Mouse (Mus musculus) embryo, embryonic 11 days (tissue): ENCODE data around the gene Dimt1.
"Not testable (repeated sequence)": the region's sequence is repeated elsewhere in the genome, so short reads cannot be mapped to it uniquely, and the experiment has no call there.

Experiments
- DNase-seq: peaks from one replicate; pipeline ENCODE4 v3.0.0-alpha.2; 2015

Gene Dimt1

DNA sequence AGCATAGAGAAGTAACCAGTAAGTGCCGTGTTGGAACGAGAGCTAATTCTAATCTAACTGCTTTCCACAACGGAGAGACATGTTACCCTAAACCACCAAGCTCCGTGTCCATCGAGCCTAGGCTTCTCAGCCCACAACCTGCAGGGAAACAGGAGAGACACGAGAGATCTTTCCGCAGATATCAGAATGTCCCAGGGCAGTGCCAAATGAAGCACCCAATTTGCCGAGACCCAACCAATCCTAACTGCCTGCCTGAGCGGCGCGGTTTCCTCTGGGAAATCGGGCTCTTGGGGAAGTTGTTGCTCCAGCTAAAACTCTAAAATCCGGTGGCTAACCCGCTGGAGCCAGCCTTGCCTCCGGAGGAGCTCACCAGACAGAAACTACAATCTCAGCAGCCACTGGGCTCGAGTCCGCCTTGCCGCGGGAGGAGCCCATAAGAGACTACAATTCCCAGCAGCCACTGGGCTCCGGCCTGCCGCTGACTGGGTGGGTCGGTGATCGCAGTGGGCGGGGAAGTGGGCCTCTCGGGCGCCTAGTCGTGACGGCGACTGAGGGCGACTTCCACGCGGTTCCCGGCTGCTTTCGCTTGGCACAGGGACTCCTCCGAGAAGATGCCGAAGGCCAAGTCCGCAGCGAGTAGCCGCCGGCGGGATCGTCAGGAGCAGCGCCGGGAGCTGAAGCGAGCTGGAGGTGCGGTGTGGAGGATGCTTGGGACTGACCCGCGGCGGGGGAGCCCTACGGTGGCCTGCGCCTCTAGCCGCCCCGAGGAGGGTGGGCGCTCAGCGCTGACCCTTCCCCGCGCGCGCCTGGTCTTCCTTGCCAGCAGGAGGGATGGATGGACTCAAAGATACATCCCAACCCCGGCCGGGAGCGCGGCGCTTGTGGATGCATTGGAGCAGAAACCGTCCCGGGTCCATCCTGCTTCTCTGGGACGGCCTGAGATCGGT is at the start of gene Dimt1:
Gene Dimt1, plus strand, starts transcription at position 534 of the 947 bp plus-strand sequence.
- DNase-seq = peak; percentile 95

DNA sequence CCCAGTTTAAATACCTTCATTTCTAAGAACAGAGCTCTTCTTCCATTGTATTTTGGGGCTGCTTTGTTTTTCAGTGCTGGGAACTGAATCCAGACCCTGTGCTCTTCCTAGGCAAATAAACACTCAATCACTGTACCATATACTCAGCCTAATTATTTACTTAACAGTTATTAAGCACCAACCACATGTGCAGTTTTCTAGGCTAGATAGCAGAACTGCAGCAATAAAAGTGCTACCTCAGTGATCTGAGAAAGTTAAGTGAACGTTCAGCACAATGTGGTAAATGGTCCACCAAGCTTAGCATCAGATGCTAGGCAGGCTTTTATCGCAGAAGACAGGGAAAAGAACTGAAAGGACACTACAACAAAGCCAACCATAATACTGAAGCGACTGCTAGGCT is 42.3 kb upstream of the Dimt1 start:
- no peak for DNase-seq

DNA sequence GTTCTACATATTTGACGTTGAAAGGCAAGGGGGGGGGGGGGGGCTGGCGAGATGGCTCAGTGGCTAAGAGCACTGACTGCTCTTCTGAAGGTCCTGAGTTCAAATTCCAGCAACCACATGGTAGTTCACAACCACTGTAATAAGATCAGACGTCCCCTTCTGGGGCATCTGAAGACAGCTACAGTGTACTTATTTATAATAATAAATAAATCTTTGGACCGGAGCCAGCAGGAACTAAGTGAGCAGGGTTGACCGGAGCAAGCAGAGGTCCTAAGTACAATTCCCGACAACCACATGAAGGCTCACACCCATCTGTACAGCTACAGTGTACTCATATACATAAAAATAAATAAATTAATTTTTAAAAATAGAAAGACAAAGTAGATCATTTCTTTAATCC is 41.8 kb upstream of the Dimt1 start:
- not testable (repeated sequence) for DNase-seq

DNA sequence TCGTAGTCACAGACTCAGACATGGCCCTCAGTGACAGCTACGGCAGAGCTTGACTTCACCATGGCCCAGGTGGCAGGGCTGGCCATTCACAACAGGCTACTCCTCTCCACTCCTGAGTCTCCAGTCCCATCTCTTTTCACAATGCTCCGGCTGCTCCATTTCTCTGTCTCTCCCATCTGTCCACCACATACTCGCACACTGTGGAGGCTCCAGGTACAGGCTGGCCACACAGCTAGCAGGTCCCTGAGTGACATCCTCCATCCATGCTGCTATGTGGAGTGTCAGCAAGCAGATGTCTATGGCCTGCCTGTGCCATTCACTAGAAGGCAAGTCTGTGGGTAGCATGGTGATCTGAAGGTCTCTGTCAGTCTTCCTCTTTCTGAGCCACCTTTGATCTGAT is 39.7 kb upstream of the Dimt1 start:
- no peak for DNase-seq

DNA sequence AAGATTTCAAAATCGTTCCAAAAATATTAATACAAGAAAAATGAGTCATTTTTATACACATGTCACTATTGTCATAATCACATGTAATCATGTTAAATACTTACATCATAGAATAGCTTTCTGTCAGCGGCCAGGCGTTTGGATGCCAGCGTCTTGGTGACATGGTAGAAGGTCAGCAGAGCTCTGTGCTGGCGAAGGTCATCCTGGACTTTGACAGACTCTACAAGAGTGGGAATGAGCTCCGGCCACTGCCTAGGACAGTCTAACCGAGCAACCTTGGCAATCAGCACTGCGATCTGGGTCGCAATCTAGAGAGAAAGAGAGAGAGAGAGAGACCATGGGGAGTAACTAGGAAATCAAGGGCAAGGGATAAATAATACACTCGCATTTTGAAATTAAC is 36.8 kb upstream of the Dimt1 start:
- no peak for DNase-seq

DNA sequence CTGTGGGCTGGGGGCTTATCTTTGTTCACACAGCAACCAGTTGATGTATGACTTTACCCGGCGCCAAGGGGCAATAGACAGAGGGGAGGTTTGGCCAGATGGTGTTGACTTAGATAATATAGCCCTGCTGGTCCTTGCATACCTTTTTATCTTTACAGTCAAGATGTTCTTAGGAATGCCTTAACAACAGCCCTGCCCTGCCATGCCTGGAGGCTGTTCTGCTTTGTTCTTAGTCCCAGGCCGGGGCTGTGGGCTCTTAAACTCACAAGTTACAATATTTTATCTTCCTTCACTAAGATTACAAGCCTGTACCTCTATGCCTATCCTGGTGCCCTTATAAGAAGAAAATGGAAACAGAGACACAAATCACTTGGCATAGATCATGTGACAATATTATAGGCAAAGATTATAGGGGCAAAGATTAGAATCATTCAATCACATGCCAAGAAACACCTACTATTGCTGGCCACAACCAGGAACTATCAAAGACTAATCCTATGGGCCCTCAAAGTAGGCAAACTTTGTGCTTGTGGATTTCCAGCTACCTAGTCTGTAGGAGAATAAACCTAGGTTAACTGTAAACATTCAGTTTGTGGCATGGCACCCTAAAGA is 33.7 kb upstream of the Dimt1 start:
- no peak for DNase-seq

DNA sequence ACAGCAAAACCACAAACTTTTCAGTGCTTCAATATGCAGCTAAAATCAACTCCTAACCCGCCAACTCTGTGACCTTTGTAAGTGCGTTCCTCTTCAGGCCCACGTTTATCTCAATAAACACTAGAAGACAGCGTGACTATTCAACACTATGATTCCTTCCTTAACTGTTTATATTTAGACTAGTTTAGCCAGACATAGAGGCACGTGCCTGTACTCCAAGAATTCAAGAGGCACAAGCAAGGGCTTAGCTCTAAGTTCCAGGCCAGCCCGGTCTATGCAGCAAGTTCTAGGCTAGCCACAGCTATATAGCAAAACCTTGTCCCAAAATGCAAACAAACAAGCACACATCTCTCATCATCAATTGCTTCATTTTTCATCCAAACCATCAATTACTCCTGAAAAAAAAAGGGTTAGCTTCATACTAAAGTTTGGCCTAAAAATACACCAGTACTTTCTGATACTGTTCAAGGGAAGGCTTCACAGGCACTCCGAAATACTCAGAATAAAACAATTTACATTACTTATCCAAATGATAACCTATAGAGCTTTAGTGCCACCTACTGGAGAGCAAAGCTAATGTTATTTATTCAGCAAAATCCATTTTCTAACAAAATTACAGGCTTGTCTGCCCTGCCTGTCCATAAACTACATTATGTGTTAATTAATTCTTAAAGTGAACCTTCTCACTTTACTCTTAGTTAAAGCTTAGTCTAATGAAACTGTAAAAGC is 28.4 kb upstream of the Dimt1 start:
- peak; percentile 68 for DNase-seq

DNA sequence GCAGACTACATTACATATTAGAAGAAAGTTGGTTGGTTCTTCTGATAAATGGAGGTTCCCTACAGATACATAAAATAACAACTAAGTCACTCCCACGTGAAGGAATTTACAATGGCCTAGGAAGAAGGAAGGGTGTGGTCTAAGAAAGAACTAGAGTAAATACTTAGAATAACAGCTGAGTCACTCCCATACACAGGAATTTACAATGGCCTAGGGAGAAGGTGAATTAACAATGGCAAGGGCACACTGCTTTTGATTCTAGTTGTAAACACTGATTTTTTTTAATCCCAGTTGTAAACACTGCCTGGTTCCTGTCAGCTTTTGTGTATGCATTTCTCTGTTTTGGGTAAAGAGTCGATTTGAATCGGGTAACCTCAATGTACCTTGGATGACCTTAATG is 21.0 kb upstream of the Dimt1 start:
- DNase-seq = not testable (repeated sequence)

DNA sequence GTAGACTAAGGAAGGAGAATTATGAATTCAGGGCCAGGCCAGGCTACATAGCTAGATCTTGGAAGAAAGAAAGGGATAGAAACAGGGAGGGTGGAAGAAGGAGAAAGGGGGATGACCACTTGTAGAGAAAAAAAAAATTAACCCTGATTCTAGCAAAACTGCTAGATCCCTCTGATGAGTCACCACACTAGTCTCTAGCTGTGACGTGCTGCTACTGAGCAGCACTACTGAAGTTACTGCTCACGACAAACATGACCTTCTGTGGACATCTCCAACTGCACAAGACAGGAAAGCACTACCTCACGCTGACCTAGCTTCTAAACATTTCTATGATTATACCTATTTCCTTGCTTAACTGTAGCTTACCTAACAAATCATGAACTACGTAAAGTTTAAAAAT is 18.6 kb upstream of the Dimt1 start:
- DNase-seq = no peak

DNA sequence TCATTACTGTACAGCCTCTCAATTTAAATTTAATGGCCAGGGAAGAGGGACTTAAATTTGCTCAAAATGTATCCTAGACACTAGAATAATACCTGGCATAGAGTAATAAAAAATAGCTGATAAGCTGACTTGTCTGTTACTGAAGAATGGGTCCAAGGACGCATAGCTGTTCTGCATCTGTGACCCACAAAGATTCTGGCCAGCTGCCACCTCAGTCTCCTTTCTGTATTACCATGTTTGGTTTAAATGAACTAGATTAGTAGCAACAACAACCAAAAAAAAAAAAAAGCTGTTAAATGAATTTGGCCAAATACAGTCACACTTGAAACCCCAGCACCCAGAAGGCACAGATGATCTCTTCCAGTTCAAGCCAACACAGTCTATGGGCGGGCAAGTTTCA is 17.7 kb upstream of the Dimt1 start:
- DNase-seq = no peak

DNA sequence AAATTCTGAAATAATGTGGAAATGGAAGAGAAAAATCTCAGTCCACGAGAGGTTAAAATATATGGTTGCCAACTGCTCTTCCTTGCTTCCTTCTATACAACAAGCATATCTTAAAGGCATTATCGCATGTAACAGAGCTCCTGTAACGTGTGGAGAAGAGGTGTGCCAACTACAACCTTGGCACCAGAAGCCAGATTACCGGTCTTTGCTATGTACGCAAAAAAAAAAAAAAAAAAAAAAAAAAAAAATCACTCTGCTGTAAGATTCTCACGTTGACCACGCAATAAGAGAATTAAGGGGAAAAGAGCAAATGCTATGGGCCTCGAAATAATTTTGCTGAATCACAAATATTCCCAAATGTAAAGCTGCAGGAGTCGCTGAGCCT is 11.1 kb upstream of the Dimt1 start:
- DNase-seq = no peak

DNA sequence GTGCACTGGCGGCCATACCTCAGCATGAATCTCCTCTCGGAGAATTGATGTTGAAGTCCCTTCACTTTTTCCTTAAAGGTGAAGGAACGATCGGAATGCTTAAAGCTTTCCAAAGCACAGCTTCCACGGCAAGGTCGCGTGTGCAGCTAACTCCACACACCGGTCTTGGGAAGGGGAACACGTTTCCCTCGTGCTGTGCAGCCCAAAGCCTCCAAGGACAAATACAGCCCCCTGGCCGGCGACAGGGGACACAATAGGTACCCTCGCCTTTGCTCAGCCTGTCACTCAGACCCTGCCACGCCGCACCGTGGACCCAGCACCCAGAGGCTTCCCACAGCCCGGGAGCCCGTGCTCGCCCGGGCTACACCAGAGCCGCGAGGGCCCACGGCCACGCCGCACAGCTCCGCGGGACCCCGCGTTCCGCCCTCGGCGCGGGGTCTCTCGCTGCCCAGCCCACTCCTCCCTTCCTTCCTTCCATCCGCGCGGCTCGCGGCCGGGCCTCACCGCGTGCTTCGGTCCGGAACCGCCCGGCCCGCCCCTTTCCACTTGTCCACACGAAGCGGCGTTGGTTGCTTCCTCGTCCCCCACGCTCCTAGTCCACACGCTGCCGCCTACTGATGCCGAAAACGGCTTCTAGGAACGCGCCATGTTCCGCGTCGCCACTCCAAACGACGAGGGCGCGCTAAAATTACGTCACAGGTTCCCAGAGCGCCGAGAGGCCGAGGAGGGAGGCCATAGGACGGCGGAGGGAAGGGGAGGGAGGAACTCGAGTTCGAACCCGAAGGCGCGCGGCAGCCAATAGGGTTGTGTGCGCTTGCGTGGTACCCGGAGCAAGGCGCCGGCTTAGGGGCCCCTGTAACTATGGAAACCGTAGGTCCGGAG is 10.4 kb upstream of the Dimt1 start, which contains the start of gene Ipo11:
Gene Ipo11, minus strand, starts transcription at position 703 of the 882 bp plus-strand sequence.
- DNase-seq = peak; percentile 99

DNA sequence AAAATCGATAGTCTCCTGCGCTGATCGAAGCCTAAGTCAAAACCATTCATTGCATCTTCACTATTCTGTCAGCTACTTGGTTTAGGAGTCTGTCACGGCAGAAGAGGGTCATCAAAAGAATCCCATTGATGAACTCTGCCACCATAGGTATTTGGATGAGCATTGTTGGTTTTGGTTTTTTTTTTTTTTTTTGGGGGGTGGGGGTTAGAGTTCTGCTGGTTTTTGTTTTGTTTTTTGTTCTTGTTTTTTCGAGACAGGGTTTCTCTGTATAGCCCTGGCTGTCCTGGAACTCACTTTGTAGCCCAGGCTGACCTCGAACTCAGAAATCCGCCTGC is 9.8 kb upstream of the Dimt1 start:
- DNase-seq = no peak

DNA sequence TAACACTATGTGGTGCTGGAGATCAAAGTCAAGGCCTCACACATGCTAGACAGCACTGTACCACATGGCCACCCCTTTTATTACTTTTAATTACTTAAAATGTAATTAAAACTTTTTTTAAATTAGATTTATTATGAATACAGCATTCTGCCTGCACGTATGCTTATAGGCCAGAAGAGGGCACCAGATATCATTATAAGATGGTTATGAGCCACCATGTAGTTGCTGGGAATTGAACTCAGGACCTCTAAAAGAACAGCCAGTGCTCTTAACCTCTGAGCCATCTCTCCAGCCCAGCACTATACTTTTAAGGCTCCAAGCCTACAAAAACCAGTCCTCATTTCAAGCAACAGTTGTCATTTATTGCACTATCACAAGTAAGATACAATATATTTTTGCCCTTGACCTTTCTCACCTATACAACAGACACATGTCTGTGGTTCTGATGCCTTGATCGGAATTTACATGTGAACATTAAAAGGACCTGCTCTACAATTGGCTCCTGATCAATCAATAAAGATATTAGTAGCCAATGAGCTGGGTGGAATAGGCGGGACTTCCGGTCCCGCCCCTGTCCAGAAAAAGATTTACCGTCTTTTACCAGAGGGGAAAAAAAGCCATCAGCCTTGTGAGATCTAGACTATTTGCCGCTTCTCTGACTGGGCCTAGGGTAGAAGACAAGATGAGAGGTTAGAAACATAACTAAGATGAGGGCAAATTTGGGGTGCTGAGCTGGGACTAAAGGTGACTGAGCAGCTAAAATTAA is 5.5 kb upstream of the Dimt1 start:
- DNase-seq = peak; percentile 72

DNA sequence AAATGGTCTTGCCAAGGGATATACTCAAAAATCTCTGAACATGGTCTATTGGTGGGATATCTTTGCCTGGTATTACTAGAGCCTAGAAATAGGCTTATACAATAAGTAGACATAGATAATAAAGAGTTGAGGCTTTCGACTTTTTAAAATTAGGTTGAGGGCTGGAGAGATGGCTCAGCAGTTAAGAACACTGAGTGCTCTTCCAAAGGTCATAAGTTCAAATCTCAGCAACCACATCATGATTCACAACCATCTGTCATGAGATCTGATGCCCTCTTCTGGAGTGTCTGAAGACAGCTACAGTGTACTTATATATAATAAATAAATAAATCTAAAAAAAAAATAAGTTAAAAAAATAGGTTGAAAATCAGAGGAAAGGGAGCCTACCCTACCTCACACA is 4.2 kb upstream of the Dimt1 start:
- no peak for DNase-seq

DNA sequence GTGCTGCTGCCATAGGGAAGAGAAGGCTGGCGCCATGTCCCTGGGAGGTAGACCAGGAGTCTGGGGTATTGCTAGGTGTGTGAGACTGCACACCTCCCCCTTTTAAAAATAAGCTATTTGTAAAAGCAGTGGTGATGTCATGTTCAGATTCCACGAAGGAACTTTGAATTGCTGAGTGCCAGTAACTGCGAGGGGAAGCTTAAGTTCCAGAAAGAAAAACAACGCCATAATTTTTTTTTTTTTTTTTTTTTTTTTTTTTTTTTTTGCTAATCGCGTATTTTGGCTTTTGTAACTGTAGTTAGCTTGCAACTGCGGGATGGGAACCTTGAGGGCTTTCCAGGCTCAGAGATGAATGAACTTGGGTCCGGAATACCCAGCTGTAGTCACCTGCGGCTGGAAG is 1.4 kb upstream of the Dimt1 start:
- DNase-seq = no peak

DNA sequence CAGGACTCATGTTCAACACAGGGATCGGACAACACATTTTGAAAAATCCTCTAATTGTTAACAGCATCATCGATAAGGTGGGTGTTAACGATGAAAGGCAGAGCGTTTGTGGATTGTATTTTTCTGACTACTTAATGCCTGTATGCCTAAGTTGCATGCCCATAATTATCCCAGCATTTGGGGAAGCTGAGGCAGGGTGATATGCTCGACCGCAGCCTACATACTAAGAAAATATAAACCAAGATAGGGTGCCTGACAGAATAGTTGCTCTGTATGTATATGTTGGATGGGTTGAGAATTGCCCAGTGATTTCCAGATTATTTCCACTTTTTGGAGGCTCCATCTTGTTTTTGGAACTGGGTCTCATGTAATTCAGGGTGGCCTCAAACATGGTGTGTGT is 656 bp downstream of the Dimt1 start:
- no peak for DNase-seq

DNA sequence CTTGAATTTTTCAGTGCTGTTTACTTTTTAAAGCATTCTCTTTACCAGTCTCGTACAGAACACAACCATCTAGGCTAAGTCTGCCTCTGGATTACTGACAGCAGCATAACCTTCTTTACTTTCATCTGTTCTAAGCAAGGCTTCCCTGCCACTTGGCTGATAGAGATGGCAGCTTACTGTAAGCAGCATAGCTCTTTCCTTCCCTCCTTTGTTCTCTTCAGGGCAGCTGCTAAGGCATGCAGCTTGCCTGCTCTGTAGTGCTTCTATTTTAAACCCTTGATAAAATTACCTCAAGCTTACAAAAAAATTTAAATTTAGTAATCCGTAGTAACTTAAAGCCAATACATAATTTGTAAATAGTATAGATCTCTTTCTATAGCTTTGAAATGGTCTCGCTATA is 8.0 kb downstream of the Dimt1 start:
- DNase-seq = no peak

DNA sequence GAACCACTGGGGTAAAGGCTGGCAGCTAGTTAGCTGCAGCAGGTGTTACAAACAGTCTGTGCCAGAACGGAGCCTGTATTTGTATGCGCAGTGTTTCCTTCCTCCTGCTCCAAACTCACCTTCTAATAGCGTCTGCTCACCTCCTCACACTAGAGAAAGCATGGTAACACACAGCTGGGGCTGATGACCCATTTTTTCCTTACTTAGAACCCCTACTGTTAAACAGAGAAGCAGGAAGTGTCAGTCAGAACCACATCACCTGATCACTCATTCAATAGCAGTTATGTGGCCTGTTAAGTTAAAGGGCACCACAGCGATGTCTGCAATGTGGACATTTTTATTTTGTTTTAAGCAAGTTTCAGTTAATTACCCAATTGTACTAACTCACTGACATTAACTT is 10.6 kb downstream of the Dimt1 start:
- DNase-seq = no peak

DNA sequence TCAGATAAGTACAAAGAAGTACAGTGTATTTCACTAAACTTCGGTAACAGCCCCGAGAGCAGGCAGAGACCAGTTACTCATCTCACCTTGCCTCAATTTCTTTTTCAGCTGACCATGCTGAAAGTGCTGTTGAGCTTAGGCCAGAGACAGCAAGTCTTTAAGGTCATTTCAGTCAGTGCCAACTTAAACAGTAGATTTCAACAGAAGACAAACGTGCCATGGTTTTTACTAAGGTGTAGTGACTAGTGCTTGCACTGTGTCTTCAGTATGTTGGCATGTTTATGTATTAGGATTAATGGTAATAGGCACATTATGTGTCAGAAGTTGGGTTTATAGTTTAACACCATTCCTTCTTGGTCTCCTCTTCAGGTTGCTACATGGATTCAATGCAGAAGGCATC is 11.4 kb downstream of the Dimt1 start:
- DNase-seq = no peak

DNA sequence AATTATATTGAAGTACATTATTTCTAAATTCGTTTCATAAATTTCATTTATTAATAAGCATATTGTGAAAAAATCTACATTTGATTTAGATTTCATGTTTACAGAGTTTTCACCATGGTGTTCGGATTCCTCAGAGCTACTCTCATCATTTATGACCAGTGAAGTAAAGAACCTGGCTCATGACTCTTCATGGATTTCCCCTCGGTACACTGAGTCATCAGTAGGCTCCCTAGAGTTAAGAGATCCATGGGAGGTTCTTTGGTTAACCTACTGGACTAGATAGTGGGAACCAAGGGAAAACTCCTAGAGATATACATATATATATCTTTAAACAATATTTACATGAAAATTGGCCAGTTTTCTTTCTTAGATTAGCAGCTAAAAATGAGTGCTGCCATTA is 13.6 kb downstream of the Dimt1 start:
- DNase-seq = no peak

DNA sequence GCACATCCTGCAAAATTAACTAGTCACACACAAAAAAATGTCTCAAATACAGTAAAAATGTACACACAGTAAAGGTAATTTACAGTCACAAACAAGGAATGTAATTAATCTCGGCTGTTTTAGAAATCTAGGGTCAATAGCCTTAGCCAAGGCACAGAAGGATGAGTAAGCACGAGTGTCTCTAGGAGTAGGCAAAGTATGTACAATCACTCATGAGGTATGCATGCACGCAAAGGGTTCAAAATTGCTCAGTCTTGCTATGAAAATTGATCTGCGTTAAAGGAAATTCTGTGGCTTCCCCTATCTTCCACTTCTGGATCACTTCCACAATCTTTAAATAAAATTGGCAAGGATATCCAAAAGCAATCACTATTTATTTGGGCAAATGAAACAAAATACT is 14.6 kb downstream of the Dimt1 start:
- DNase-seq = no peak
